Mouse (Mus musculus) lung, embryonic 14.5 days (tissue): ENCODE results near the gene Brdt. TPM values are rescaled to one million over a fixed set of nuclear protein-coding genes. Genes with fewer than 3 reads are reported as not detected.

Experiments
- ATAC-seq: fragments of 200-750 bp; cut with Nextera tagmentation; 2 replicates; pipeline ENCODE4 v1.8.0; 2017; ENCODE audit warnings: mild to moderate bottlenecking, moderate TSS enrichment, moderate library complexity; ENCODE audit not compliant: insufficient read depth
- DNase-seq: peaks from one replicate; pipeline ENCODE4 v3.0.0-alpha.2; 2015
- H3K27ac ChIP-seq: fragments of 300-500 bp; sonication (generic); 2 replicates; pipeline ENCODE4 v1.5.1; 2014; ENCODE audit warnings: low read depth, mild to moderate bottlenecking, moderate library complexity
- H3K27me3 ChIP-seq: fragments of 300-500 bp; sonication (generic); 2 replicates; pipeline ENCODE4 v1.6.1; 2014; ENCODE audit warnings: low read length, control low read depth; ENCODE audit not compliant: insufficient read depth
- H3K36me3 ChIP-seq: fragments of 300-500 bp; sonication (generic); 2 replicates; pipeline ENCODE4 v1.6.1; 2014; ENCODE audit warnings: control low read depth; ENCODE audit not compliant: insufficient read depth
- H3K4me1 ChIP-seq: fragments of 300-500 bp; sonication (generic); 2 replicates; pipeline ENCODE4 v1.6.1; 2014; ENCODE audit warnings: antibody characterized with exemption, control low read depth; ENCODE audit not compliant: insufficient read depth
- H3K4me2 ChIP-seq: fragments of 300-500 bp; sonication (generic); 2 replicates; pipeline ENCODE4 v1.6.1; 2014; ENCODE audit warnings: mild to moderate bottlenecking
- H3K4me3 ChIP-seq: fragments of 300-500 bp; sonication (generic); 2 replicates; pipeline ENCODE4 v1.5.1; 2014; ENCODE audit warnings: low read depth, low read length
- H3K9ac ChIP-seq: fragments of 300-500 bp; sonication (generic); 2 replicates; pipeline ENCODE4 v1.6.1; 2014
- H3K9me3 ChIP-seq: fragments of 300-500 bp; sonication (generic); 2 replicates; pipeline ENCODE4 v1.6.1; 2016; ENCODE audit warnings: low read depth, low read length, control low read depth
- CTCF ChIP-seq: IDR thresholded peaks from 2 replicates; pipeline ENCODE4 v1.5.1; 2016; ENCODE audit warnings: antibody characterized with exemption, low read depth
- WGBS: fragments of 180-500 bp; shearing (Covaris S2); extraction: QIAGEN DNeasy Blood & Tissue Kit; methylation state at CpG from one replicate; pipeline ENCODE4 v1.1.7; 2014; 5-methylcytosine and 5-hydroxymethylcytosine counted together
- polyA plus RNA-seq: library from polyadenylated mRNA; unstranded; fragments of >200 nt; fragmentation: Nextera tagmentation; extraction: Ambion mirVana; gene quantifications from 2 replicates; pipeline ENCODE4 v1.2.1, GENCODE M21; 2014

Brdt gene
- polyA plus RNA-seq, 1 experiment from 2014 or later = 1.4 TPM

- Histone ChIP-seq H3K27ac (no peak overlapping the region), H3K36me3 (no peaks in the 10 kb centered on the region), H3K4me1 (no peaks in the 10 kb centered on the region), H3K4me3 (no peak overlapping the region), H3K27me3 (no peaks in the 10 kb centered on the region), H3K9ac (no peak overlapping the region), H3K9me3 (no peaks in the 10 kb centered on the region), H3K4me2 (no peak overlapping the region)
- DNase-seq (no peak), ATAC-seq (no peak)
- no peak for TF ChIP-seq CTCF
- 52% methylated on average over 2 of the region's 2 CpGs for whole genome bisulfite sequencing
These were observed 63.5 kb downstream of the Brdt start for GRCm38 (mm10) chr5:107394437-107394836.

- no peaks in the 10 kb centered on the region for H3K4me1 ChIP-seq
- peak within 1 kb of the TSS; percentile 93 for H3K4me2 ChIP-seq
- no peaks in the 10 kb centered on the region for H3K36me3 ChIP-seq
- H3K9ac ChIP-seq = peak within 1 kb of the TSS; percentile 55
- H3K27ac ChIP-seq = no peak within 1 kb of the TSS
- WGBS = 19% methylated on average over 5 of the region's 5 CpGs
- no peak for DNase-seq
- no peak for TF ChIP-seq CTCF
- no peak for ATAC-seq
- H3K9me3 ChIP-seq = no peaks in the 10 kb centered on the region
- peak within 1 kb of the TSS; percentile 43 for H3K4me3 ChIP-seq
- peaks cover 31% of the 10 kb centered on the region for H3K27me3 ChIP-seq
These were observed 71.5 kb downstream of the Brdt start, which contains the start of gene Ephx4 for GRCm38 (mm10) chr5:107402436-107402835. TSS of gene Ephx4 (plus strand) at chr5:107402736.

GRCm38 (mm10) chr5:107403011-107403946 lies 72.3 kb downstream of the Brdt start:
- Histone ChIP-seq H3K9me3 (no peaks in the 10 kb centered on the region), H3K27ac (no peak overlapping the region), H3K9ac (peak overlapping the region; percentile 55), H3K36me3 (no peaks in the 10 kb centered on the region), H3K4me1 (no peaks in the 10 kb centered on the region), H3K27me3 (peaks cover 31% of the 10 kb centered on the region), H3K4me3 (peak overlapping the region; percentile 43), H3K4me2 (peak overlapping the region; percentile 93)
- ATAC-seq (peak; percentile 83), DNase-seq (peak; percentile 36)
- 1% methylated on average over 79 of the region's 80 CpGs for WGBS
- no peak for TF ChIP-seq CTCF

- H3K27ac ChIP-seq = no peak overlapping the region
- H3K4me1 ChIP-seq = no peaks in the 10 kb centered on the region
- WGBS = 26% methylated on average over 12 of the region's 12 CpGs
- no peaks in the 10 kb centered on the region for H3K9me3 ChIP-seq
- peak overlapping the region; percentile 93 for H3K4me2 ChIP-seq
- TF ChIP-seq CTCF = no peak
- no peaks in the 10 kb centered on the region for H3K36me3 ChIP-seq
- H3K9ac ChIP-seq = peak overlapping the region; percentile 55
- peaks cover 31% of the 10 kb centered on the region for H3K27me3 ChIP-seq
- DNase-seq = no peak
- peak overlapping the region; percentile 43 for H3K4me3 ChIP-seq
- no peak for ATAC-seq
These were observed 73.2 kb downstream of the Brdt start for GRCm38 (mm10) chr5:107403947-107404684.

- H3K36me3 ChIP-seq = no peaks in the 10 kb centered on the region
- no peak overlapping the region for H3K27ac ChIP-seq
- DNase-seq = no peak
- no peak overlapping the region for H3K4me2 ChIP-seq
- no peaks in the 10 kb centered on the region for H3K9me3 ChIP-seq
- ATAC-seq = no peak
- TF ChIP-seq CTCF = no peak
- H3K4me3 ChIP-seq = no peak overlapping the region
- peaks cover 31% of the 10 kb centered on the region for H3K27me3 ChIP-seq
- WGBS = 70% methylated on average over 4 of the region's 4 CpGs
- no peaks in the 10 kb centered on the region for H3K4me1 ChIP-seq
- no peak overlapping the region for H3K9ac ChIP-seq
These were observed 74.4 kb downstream of the Brdt start for GRCm38 (mm10) chr5:107405361-107405760.

GRCm38 (mm10) chr5:107410305-107410704 lies 79.3 kb downstream of the Brdt start:
- 77% methylated on average over 1 of the region's 1 CpGs for WGBS
- ATAC-seq = no peak

GRCm38 (mm10) chr5:107411326-107411725 lies 80.4 kb downstream of the Brdt start:
- H3K27ac ChIP-seq = no peak overlapping the region
- no peak for TF ChIP-seq CTCF
- no peak overlapping the region for H3K9ac ChIP-seq
- H3K4me1 ChIP-seq = no peaks in the 10 kb centered on the region
- H3K4me3 ChIP-seq = no peak overlapping the region
- DNase-seq (peak; percentile 27), ATAC-seq (no peak)
- 22% methylated on average over 4 of the region's 4 CpGs for WGBS
- H3K36me3 ChIP-seq = no peaks in the 10 kb centered on the region
- H3K9me3 ChIP-seq = no peaks in the 10 kb centered on the region
- H3K4me2 ChIP-seq = no peak overlapping the region
- no peaks in the 10 kb centered on the region for H3K27me3 ChIP-seq

More at GRCm38 (mm10) chr5:107410305-107410704, 79.3 kb downstream of the Brdt start:
- Histone ChIP-seq H3K4me2 (no peak overlapping the region), H3K4me1 (no peaks in the 10 kb centered on the region), H3K4me3 (no peak overlapping the region), H3K36me3 (no peaks in the 10 kb centered on the region), H3K9ac (no peak overlapping the region), H3K9me3 (no peaks in the 10 kb centered on the region), H3K27me3 (peaks cover 3% of the 10 kb centered on the region; the same call in 1 of the 2 replicates), H3K27ac (no peak overlapping the region)
- TF ChIP-seq CTCF = no peak
- no peak for DNase-seq
